Mouse (Mus musculus): ENCODE measurements around the gene Zdhhc25. TPM values are rescaled to one million over a fixed set of nuclear protein-coding genes. Genes with fewer than 3 reads are reported as not detected.

Zdhhc25 gene
- polyA plus RNA-seq, 1 experiment from 2014 or later, result not detected

GRCm38 (mm10) chr15:88625303-88626066 lies 25.4 kb downstream of the Zdhhc25 start:
- Histone ChIP-seq H3K36me3 (ENCODE audit: control insufficient read depth, insufficient read depth, low read length) (no peaks in the 10 kb centered on the region), H3K4me3 (ENCODE audit: low read length) (no peak overlapping the region), H3K4me1 (replicated peaks; ENCODE audit: control insufficient read depth, insufficient read depth, low read length) (no peaks in the 10 kb centered on the region), H3K9ac (ENCODE audit: low read length) (no peak overlapping the region), H3K27me3 (ENCODE audit: control insufficient read depth, insufficient read depth, low read depth, low read length) (no peaks in the 10 kb centered on the region), H3K27ac (ENCODE audit: low read length) (no peak overlapping the region), H3K4me2 (ENCODE audit: low read depth, low read length) (no peak overlapping the region), H3K9me3 (ENCODE audit: control insufficient read depth, low read length) (no peaks in the 10 kb centered on the region)
- no peak for ATAC-seq (ENCODE audit: low read depth)
- 66% methylated on average over 3 of the region's 3 CpGs for WGBS

- no peak overlapping the region for H3K27ac ChIP-seq (ENCODE audit: low read length)
- no peaks in the 10 kb centered on the region for H3K36me3 ChIP-seq (ENCODE audit: control insufficient read depth, insufficient read depth, low read length)
- no peak overlapping the region for H3K4me3 ChIP-seq (ENCODE audit: low read length)
- H3K9me3 ChIP-seq (ENCODE audit: control insufficient read depth, low read length), result no peaks in the 10 kb centered on the region
- H3K9ac ChIP-seq (ENCODE audit: low read length), result no peak overlapping the region
- WGBS, result 74% methylated on average over 5 of the region's 5 CpGs
- no peaks in the 10 kb centered on the region for H3K27me3 ChIP-seq (ENCODE audit: control insufficient read depth, insufficient read depth, low read depth, low read length)
- H3K4me2 ChIP-seq (ENCODE audit: low read depth, low read length), result no peak overlapping the region
- no peak for ATAC-seq (ENCODE audit: low read depth)
- no peaks in the 10 kb centered on the region for H3K4me1 ChIP-seq (replicated peaks; ENCODE audit: control insufficient read depth, insufficient read depth, low read length)
Measured at GRCm38 (mm10) chr15:88626886-88627488, 26.9 kb downstream of the Zdhhc25 start.

- Histone ChIP-seq H3K9ac (ENCODE audit: low read length) (no peak overlapping the region), H3K9me3 (ENCODE audit: control insufficient read depth, low read length) (no peaks in the 10 kb centered on the region), H3K4me2 (ENCODE audit: low read depth, low read length) (no peak overlapping the region), H3K4me1 (replicated peaks; ENCODE audit: control insufficient read depth, insufficient read depth, low read length) (no peaks in the 10 kb centered on the region), H3K27me3 (ENCODE audit: control insufficient read depth, insufficient read depth, low read depth, low read length) (no peaks in the 10 kb centered on the region), H3K36me3 (ENCODE audit: control insufficient read depth, insufficient read depth, low read length) (no peaks in the 10 kb centered on the region), H3K4me3 (ENCODE audit: low read length) (no peak overlapping the region), H3K27ac (ENCODE audit: low read length) (no peak overlapping the region)
- no peak for ATAC-seq (ENCODE audit: low read depth)
- WGBS, result 46% methylated on average over 9 of the region's 9 CpGs
Measured at GRCm38 (mm10) chr15:88628801-88629356, 28.8 kb downstream of the Zdhhc25 start.

DNA sequence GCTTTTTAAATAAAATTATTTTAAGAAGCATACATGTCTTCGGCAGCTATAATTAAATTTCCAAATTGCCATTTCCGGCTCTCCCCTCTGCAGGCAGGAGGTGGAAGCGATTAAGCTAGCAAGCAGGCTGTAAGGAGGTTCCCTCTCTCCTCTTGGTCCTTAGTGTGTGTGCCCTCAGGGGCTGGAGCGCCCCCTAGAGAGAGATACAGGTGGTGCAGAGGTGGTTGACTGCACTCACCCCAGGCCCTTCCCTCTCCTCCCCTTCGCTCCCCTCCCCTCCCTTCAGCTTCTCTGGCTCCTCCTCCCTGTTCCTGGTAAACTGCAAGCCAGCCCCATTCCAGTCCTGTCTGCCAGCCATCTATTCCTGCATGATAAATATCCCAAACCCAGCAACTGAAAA lies 35.1 kb downstream of the Zdhhc25 start:
- H3K9me3 ChIP-seq (ENCODE audit: control insufficient read depth, low read length), result no peaks in the 10 kb centered on the region
- 72% methylated on average over 5 of the region's 5 CpGs for WGBS
- ATAC-seq (ENCODE audit: low read depth), result no peak

GRCm38 (mm10) chr15:88651019-88651418 lies 50.9 kb downstream of the Zdhhc25 start:
- Histone ChIP-seq H3K4me2 (ENCODE audit: low read depth, low read length) (no peak overlapping the region), H3K9ac (ENCODE audit: low read length) (no peak overlapping the region), H3K27ac (ENCODE audit: low read length) (no peak overlapping the region), H3K27me3 (ENCODE audit: control insufficient read depth, insufficient read depth, low read depth, low read length) (no peaks in the 10 kb centered on the region), H3K4me1 (replicated peaks; ENCODE audit: control insufficient read depth, insufficient read depth, low read length) (no peaks in the 10 kb centered on the region), H3K36me3 (ENCODE audit: control insufficient read depth, insufficient read depth, low read length) (no peaks in the 10 kb centered on the region), H3K4me3 (ENCODE audit: low read length) (no peak overlapping the region), H3K9me3 (ENCODE audit: control insufficient read depth, low read length) (no peaks in the 10 kb centered on the region)
- no peak for ATAC-seq (ENCODE audit: low read depth)
- 24% methylated on average over 13 of the region's 13 CpGs for WGBS

More for the DNA sequence above, 35.1 kb downstream of the Zdhhc25 start:
- Histone ChIP-seq H3K27ac (ENCODE audit: low read length) (no peak overlapping the region), H3K9ac (ENCODE audit: low read length) (no peak overlapping the region), H3K27me3 (ENCODE audit: control insufficient read depth, insufficient read depth, low read depth, low read length) (no peaks in the 10 kb centered on the region), H3K36me3 (ENCODE audit: control insufficient read depth, insufficient read depth, low read length) (no peaks in the 10 kb centered on the region), H3K4me1 (replicated peaks; ENCODE audit: control insufficient read depth, insufficient read depth, low read length) (no peaks in the 10 kb centered on the region), H3K4me3 (ENCODE audit: low read length) (no peak overlapping the region), H3K4me2 (ENCODE audit: low read depth, low read length) (no peak overlapping the region)

Other genes starting within 250 kb of the Zdhhc25 start
- gene Brd1, start 133.9 kb downstream of the Zdhhc25 start, polyA plus RNA-seq (2015; fragmentation: Nextera tagmentation; extraction: Ambion mirVana), result 17.7 and 19.0 TPM in 2 replicates
- 15.0 and 16.2 TPM in 2 replicates for gene Zbed4, start 151.4 kb downstream of the Zdhhc25 start, polyA plus RNA-seq (2015; fragmentation: Nextera tagmentation; extraction: Ambion mirVana)
- 13.5 and 14.4 TPM in 2 replicates for gene Alg12, start 219.0 kb downstream of the Zdhhc25 start, polyA plus RNA-seq (2015; fragmentation: Nextera tagmentation; extraction: Ambion mirVana)
- 99.5 and 110 TPM in 2 replicates for gene Creld2, start 219.3 kb downstream of the Zdhhc25 start, polyA plus RNA-seq (2015; fragmentation: Nextera tagmentation; extraction: Ambion mirVana)

Data from lung, embryonic 16.5 days (tissue).